Mouse (Mus musculus): ENCODE data around the gene Ccdc83. TPM values are rescaled to one million over a fixed set of nuclear protein-coding genes. Genes with fewer than 3 reads are reported as not detected.

Ccdc83 gene
- not detected for total RNA-seq (2023)

DNA sequence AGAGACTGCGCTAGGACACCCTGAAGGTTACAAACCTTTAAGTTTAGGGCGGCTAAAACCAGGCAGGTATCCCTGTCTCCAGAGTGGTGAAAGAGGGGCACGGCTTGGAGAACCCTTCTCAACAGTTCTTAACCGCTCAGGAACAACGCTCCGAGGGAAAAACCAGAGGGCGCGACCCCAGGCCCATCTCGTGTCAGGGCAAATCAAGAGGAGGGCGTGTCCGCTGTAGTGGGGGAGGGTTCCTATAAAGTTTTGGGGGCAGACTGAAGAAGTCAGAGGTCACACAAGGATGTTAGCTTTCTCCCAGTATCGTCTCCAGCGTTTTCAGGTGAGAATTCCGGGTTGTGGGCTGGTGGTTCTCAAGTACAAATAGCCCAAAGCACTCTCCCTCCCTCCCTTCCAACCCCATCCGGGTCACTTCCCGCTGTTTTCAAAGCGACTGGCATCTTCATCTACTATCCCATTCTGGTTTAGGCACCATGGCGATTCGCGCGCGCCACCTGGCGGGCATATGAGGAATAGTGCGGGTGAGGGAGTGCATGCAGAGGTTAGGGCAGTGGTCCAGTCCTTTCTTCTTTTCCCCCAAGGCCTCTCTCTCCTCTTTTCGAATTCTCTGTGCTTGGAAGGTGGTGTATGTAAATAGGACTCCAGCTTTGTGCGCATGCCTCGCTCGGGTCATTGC is at the start of gene Ccdc83:
Gene Ccdc83, minus strand, starts transcription at position 489 of the 682 bp plus-strand sequence.

DNA sequence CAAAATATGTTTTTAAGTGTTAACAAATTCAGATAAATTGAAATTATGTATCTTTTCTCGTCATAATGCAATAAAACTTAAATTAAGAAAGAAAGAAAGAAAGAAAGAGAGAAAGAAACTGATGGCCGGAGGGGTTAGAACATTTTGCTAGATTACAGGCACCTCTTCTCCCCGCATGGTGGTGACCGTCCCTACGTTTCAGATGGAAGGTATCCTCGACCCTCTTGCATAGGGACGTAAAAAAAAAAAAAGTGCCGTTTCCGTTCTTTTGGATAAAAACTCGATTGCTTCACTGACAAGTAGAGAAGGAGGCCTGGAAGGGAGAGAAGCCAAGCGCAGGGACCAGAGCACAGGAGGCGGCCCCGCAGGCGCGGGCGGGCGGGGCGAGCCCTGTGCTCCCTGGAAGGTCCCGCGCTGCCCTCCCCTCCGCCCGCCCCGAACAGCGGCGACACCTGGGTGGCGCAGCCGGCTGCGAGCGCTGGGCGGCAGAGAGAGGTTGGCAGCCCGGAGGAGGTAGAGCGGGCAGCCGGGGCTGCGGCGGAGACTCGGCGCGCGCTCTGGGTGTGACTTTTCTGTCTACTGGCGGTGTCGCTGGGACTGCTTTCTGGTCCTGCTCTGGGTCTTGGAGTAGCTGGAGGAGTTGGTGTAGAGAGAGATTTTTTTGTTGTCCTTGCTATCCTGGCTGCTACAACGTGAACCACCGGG is 36.5 kb upstream of the Ccdc83 start, which contains the start of gene Sytl2:
Gene Sytl2, plus strand, starts transcription at position 311 of the 705 bp plus-strand sequence.

Other genes with a start within 250 kb of the Ccdc83 start
- 100 to 1,000 TPM; 265 to 284 TPM for gene Picalm, start 135.6 kb downstream of the Ccdc83 start, total RNA-seq (2023)
- gene Sytl2, start 36.5 kb upstream of the Ccdc83 start, total RNA-seq (2023) = under 1 TPM; 0.51 to 0.62 TPM
- gene Ccdc89, start 160.8 kb upstream of the Ccdc83 start, total RNA-seq (2023) = not detected
- gene Crebzf, start 177.0 kb upstream of the Ccdc83 start, total RNA-seq (2023) = 10 to 100 TPM; 39.2 to 41.5 TPM
- 10 to 100 TPM; 12.1 to 19.7 TPM for gene Tmem126a, start 191.5 kb upstream of the Ccdc83 start, total RNA-seq (2023)
- gene Tmem126b, start 210.2 kb upstream of the Ccdc83 start, total RNA-seq (2023) = 1 to 10 TPM; 4.2 to 5.2 TPM
- 1 to 10 TPM; 1.3 to 1.5 TPM for gene Dlg2, start 210.9 kb upstream of the Ccdc83 start, total RNA-seq (2023)